Mouse (Mus musculus): Measurements from ENCODE around the gene Trim60.

- TF ChIP-seq POLR2A (IDR thresholded peaks at IDR 0.05; ENCODE audit: low read depth, low read length) (no peak), CTCF (IDR thresholded peaks at IDR 0.05; ENCODE audit: borderline replicate concordance, insufficient read depth, low read length) (peak; percentile 24; the same call in 1 of the 2 replicates)
Measured at GRCm38 (mm10) chr8:65022485-65022884, 4.1 kb upstream of the Trim60 start.

Data from embryonic fibroblast, embryonic 13.5 days (primary cell).